Mouse (Mus musculus) adrenal gland, postnatal 4 days (tissue): Measurements from ENCODE around the gene Zcchc7. TPM values are rescaled to one million over a fixed set of nuclear protein-coding genes. Genes with fewer than 3 reads are reported as not detected.

Experiments
- DNase-seq, 2 experiments: peaks; one replicate each; pipeline ENCODE4 v3.0.0; 2021 to 2022; ENCODE audit warnings: low spot score in 2 of 2, mixed read lengths in 2 of 2
- long read RNA-seq, 2 experiments: library from polyadenylated mRNA; stranded (forward); transcript quantifications; one replicate each; pipeline ENCODE4 v2.0.0; 2021
- total RNA-seq, 2 experiments: library from RNA; stranded (reverse); gene quantifications; 2 replicates each; pipeline ENCODE4 v1.2.3; 2021

The Zcchc7 gene
- 10 to 100 TPM; 49.1 to 53.2 TPM for total RNA-seq
- long read RNA-seq, experiment 1, full-length matches to known transcripts = 1 of 4 reads
- long read RNA-seq, experiment 1, partial matches to known transcripts = 0 of 4 reads
- long read RNA-seq, experiment 1, other reads (novel, unspliced or antisense) = 3 of 4 reads
- long read RNA-seq, experiment 2, partial matches to known transcripts = 3 of 14 reads
- long read RNA-seq, experiment 2, other reads (novel, unspliced or antisense) = 8 of 14 reads

- no peak for DNase-seq
These were observed at the start of gene Zcchc7 for GRCm38 (mm10) chr4:44755553-44756133. Zcchc7 (plus strand) TSS chr4:44755877.

- DNase-seq = no peak
These were observed 49.7 kb upstream of the Zcchc7 start for GRCm38 (mm10) chr4:44705967-44706366.

- no peak for DNase-seq
These were observed 48.8 kb upstream of the Zcchc7 start for GRCm38 (mm10) chr4:44706865-44707264.

- DNase-seq = no peak
These were observed 47.4 kb upstream of the Zcchc7 start for GRCm38 (mm10) chr4:44708311-44708710.

GRCm38 (mm10) chr4:44709091-44709695 is 46.5 kb upstream of the Zcchc7 start:
- DNase-seq = no peak

- no peak for DNase-seq
These were observed 45.7 kb upstream of the Zcchc7 start, which contains the start of gene Pax5 for GRCm38 (mm10) chr4:44709740-44710700. Pax5 (minus strand) TSS chr4:44710487.

GRCm38 (mm10) chr4:44710701-44711097 is 45.0 kb upstream of the Zcchc7 start:
- DNase-seq = no peak

GRCm38 (mm10) chr4:44711136-44711900 is 44.4 kb upstream of the Zcchc7 start:
- DNase-seq = no peak

- DNase-seq = no peak
These were observed 43.5 kb upstream of the Zcchc7 start for GRCm38 (mm10) chr4:44712051-44712700.

- DNase-seq = no peak
These were observed 42.7 kb upstream of the Zcchc7 start for GRCm38 (mm10) chr4:44712786-44713553.

- DNase-seq = no peak
These were observed 42.1 kb upstream of the Zcchc7 start for GRCm38 (mm10) chr4:44713554-44714051.

- DNase-seq = no peak
These were observed 41.5 kb upstream of the Zcchc7 start for GRCm38 (mm10) chr4:44714111-44714621.

- DNase-seq = no peak
These were observed 40.0 kb upstream of the Zcchc7 start for GRCm38 (mm10) chr4:44715621-44716160.

GRCm38 (mm10) chr4:44716391-44716790 is 39.3 kb upstream of the Zcchc7 start:
- DNase-seq = no peak

GRCm38 (mm10) chr4:44717676-44718075 is 38.0 kb upstream of the Zcchc7 start:
- DNase-seq = no peak

- DNase-seq = no peak
These were observed 35.6 kb upstream of the Zcchc7 start for GRCm38 (mm10) chr4:44720046-44720445.

- no peak for DNase-seq
These were observed 34.4 kb upstream of the Zcchc7 start for GRCm38 (mm10) chr4:44721237-44721636.

- no peak for DNase-seq
These were observed 15.2 kb upstream of the Zcchc7 start for GRCm38 (mm10) chr4:44740471-44740870.
